Comparison of ENCODE assay signal across 20 mouse cellular contexts in the genomic region with DNA sequence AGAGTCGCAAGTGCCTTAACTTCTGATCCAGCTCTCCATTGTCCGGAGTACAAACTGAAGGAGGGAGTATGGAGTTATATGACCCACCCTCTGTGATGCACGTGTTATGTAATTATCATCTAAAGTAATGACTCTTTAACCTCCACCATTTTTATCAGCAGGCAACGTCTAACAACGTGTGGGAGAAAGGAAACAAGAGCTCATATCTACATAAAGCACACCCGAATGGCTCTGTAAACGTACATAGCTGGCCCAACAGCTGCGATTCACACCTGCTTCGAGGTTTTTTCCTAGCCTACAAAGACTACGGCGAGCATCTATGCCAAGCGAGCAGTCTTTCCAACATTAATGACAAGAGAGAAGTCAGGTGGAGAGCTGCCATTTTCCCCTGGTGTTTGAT.
A peak's percentile ranks its signal among the peaks of the same experiment; 100 is the strongest.
DNase-seq lines count a peak whose midpoint lies in the region; ATAC-seq lines count a peak whose summit lies in the region.
"Had no signal": no experiment of that assay in that cellular context is flagged by ENCODE, and none has a peak within 500 bp of the region (broad histone marks: within the 10 kb centered on the region; RNA-seq: fewer than 3 reads in every experiment).

No protein-coding gene starts in this region.

- WGBS in heart, embryonic 15.5 days: 46% methylated on average over 12 of the region's 12 CpGs
- WGBS in liver, embryonic 11.5 days: 42% methylated on average over 12 of the region's 12 CpGs
- WGBS in hindbrain, embryonic 16.5 days: 82% methylated on average over 12 of the region's 12 CpGs

- no peaks in the 10 kb centered on the region for H3K36me3 ChIP-seq in heart, embryonic 15.5 days
- no peaks in the 10 kb centered on the region for H3K36me3 ChIP-seq in liver, embryonic 11.5 days (ENCODE audit: control insufficient read depth, insufficient read depth, low read length)
- no peaks in the 10 kb centered on the region for H3K36me3 ChIP-seq in hindbrain, embryonic 16.5 days (ENCODE audit: control insufficient read depth, insufficient read depth, low read length)
- H3K36me3 ChIP-seq: embryonic facial prominence, embryonic 13.5 days; G1E; limb, embryonic 10.5 days had no signal

- peaks cover 26% of the 10 kb centered on the region for H3K4me1 ChIP-seq in heart, embryonic 15.5 days (replicated peaks)
- peaks cover 34% of the 10 kb centered on the region for H3K4me1 ChIP-seq in liver, embryonic 11.5 days (replicated peaks; ENCODE audit: control insufficient read depth, insufficient read depth, low read length)
- no peaks in the 10 kb centered on the region for H3K4me1 ChIP-seq in hindbrain, embryonic 16.5 days (ENCODE audit: control insufficient read depth, insufficient read depth, low read depth, low read length)
- H3K4me1 ChIP-seq: embryonic facial prominence, embryonic 13.5 days; limb, embryonic 10.5 days had no signal

- H3K4me2 ChIP-seq in heart, embryonic 15.5 days: no peak overlapping the region
- no peak overlapping the region for H3K4me2 ChIP-seq in liver, embryonic 11.5 days
- H3K4me2 ChIP-seq in hindbrain, embryonic 16.5 days (ENCODE audit: low read length): no peak overlapping the region
- H3K4me2 ChIP-seq: embryonic facial prominence, embryonic 13.5 days; hindbrain, embryonic 14.5 days had no signal

- H3K27ac ChIP-seq in heart, embryonic 15.5 days: peak overlapping the region; percentile 32; the same call in 1 of the 2 replicates
- H3K27ac ChIP-seq in liver, embryonic 11.5 days (ENCODE audit: low read depth, low read length): 0 out of 2 replicates have a peak overlapping the region, but pooled peaks have one; percentile 33
- no peak overlapping the region for H3K27ac ChIP-seq in hindbrain, embryonic 16.5 days (ENCODE audit: low read depth, low read length)
- H3K27ac ChIP-seq: embryonic facial prominence, embryonic 13.5 days; hindbrain, embryonic 14.5 days; limb, embryonic 10.5 days had no signal

- no peak for ATAC-seq in heart, embryonic 15.5 days (replicated peaks; ENCODE audit: insufficient number of reproducible peaks, insufficient read depth, low FRiP score, low read depth)
- peak; percentile 78 for ATAC-seq in liver, embryonic 11.5 days (replicated peaks; ENCODE audit: low FRiP score)
- peak; percentile 67 for ATAC-seq in megakaryocyte progenitor cell, adult 5-6 weeks (replicated peaks; ENCODE audit: poor library complexity)
- ATAC-seq in hindbrain, embryonic 16.5 days: no peak
- ATAC-seq: forebrain, postnatal 0 days; intestine, postnatal 0 days; midbrain, embryonic 16.5 days had no signal

- no peaks in the 10 kb centered on the region for H3K9me3 ChIP-seq in heart, embryonic 15.5 days (replicated peaks)
- H3K9me3 ChIP-seq in liver, embryonic 11.5 days (ENCODE audit: control insufficient read depth, low read length): no peaks in the 10 kb centered on the region
- H3K9me3 ChIP-seq in hindbrain, embryonic 16.5 days (ENCODE audit: control insufficient read depth, low read length): no peaks in the 10 kb centered on the region
- H3K9me3 ChIP-seq: embryonic facial prominence, embryonic 13.5 days; G1E; limb, embryonic 10.5 days; megakaryocyte, embryonic 14.5 days had no signal

- H3K4me3 ChIP-seq in heart, embryonic 15.5 days: no peak overlapping the region
- H3K4me3 ChIP-seq in liver, embryonic 11.5 days (ENCODE audit: low read depth, low read length): no peak overlapping the region
- H3K4me3 ChIP-seq in hindbrain, embryonic 16.5 days (ENCODE audit: low read length): no peak overlapping the region
- H3K4me3 ChIP-seq: embryonic facial prominence, embryonic 13.5 days; limb, embryonic 10.5 days; megakaryocyte, embryonic 14.5 days had no signal

- no peak overlapping the region for H3K9ac ChIP-seq in heart, embryonic 15.5 days
- H3K9ac ChIP-seq in liver, embryonic 11.5 days (ENCODE audit: low read depth, low read length): no peak overlapping the region
- H3K9ac ChIP-seq in hindbrain, embryonic 16.5 days (ENCODE audit: low read depth, low read length): no peak overlapping the region
- H3K9ac ChIP-seq: embryonic facial prominence, embryonic 13.5 days; forebrain, postnatal 0 days; hindbrain, embryonic 14.5 days had no signal

- no peak for DNase-seq in heart, postnatal 14 days
- DNase-seq in liver, embryonic 11.5 days (ENCODE audit: low spot score): no peak
- peak; percentile 31 for DNase-seq in thymus, postnatal 25 days
- no peak for DNase-seq in ovary, postnatal 36 days (ENCODE audit: low spot score)
- no peak for DNase-seq in cerebellum, adult 11-12 months
- DNase-seq: adrenal gland, adult 2 months; cerebellum, postnatal 10 days; forebrain, postnatal 0 days; lung, adult 18-20 months; lung, postnatal 14 days had no signal

- intact Hi-C loops in heart, postnatal 14 days (cut with DNase I): no loop called here

- H3K27me3 ChIP-seq in heart, embryonic 15.5 days: no peaks in the 10 kb centered on the region
- H3K27me3 ChIP-seq in liver, embryonic 11.5 days (replicated peaks; ENCODE audit: control insufficient read depth, insufficient read depth, low read length): no peaks in the 10 kb centered on the region
- H3K27me3 ChIP-seq in hindbrain, embryonic 16.5 days (replicated peaks; ENCODE audit: control insufficient read depth, insufficient read depth, low read length): no peaks in the 10 kb centered on the region
- H3K27me3 ChIP-seq: embryonic facial prominence, embryonic 13.5 days; megakaryocyte, embryonic 14.5 days had no signal

Comparison
In these comparisons a context has a peak if more than half of its experiments do, and no peak if none do; other contexts are left out.
1. ATAC-seq: peak in liver, embryonic 11.5 days (single experiment) and megakaryocyte progenitor cell, adult 5-6 weeks (single experiment); none in heart, embryonic 15.5 days (single experiment) and hindbrain, embryonic 16.5 days (single experiment).